Mouse (Mus musculus): ENCODE measurements around the gene Adss. TPM values are rescaled to one million over a fixed set of nuclear protein-coding genes. Genes with fewer than 3 reads are reported as not detected.

Adss gene
- polyA plus RNA-seq, 1 experiment from 2014 or later = 14.1 TPM

GRCm38 (mm10) chr1:177726870-177727269 lies 69.4 kb downstream of the Adss start:
- H3K4me1 ChIP-seq (replicated peaks) = no peaks in the 10 kb centered on the region
- WGBS (ENCODE audit: insufficient replicate concordance) = 23% methylated on average over 5 of the region's 5 CpGs
- no peaks in the 10 kb centered on the region for H3K36me3 ChIP-seq (replicated peaks)
- H3K27ac ChIP-seq (replicated peaks) = no peak overlapping the region
- no peak overlapping the region for H3K9ac ChIP-seq
- H3K4me3 ChIP-seq (replicated peaks) = no peak overlapping the region
- no peaks in the 10 kb centered on the region for H3K9me3 ChIP-seq (replicated peaks)
- no peak for ATAC-seq (ENCODE audit: insufficient read depth)
- no peak overlapping the region for H3K4me2 ChIP-seq
- no peaks in the 10 kb centered on the region for H3K27me3 ChIP-seq

DNA sequence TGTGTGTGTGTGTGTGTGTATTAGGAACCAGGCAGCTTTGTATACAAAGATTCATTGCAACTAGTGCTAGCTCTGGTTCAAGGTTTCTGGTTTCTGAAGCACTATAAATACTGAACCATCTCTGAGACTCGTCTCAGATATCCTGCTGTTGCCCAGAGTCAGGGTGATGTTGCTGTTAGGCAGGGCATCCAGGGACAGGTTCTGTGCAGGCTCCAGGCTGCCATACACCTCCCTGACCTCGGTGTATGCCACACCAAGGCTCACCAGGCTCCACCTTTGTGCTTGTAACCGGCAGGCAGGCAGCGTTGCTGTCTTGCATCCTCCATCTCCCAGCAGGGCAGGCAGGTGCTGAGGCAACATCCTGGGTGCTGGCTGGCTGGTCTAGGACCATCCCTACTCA lies 72.5 kb downstream of the Adss start:
- H3K36me3 ChIP-seq (replicated peaks) = no peaks in the 10 kb centered on the region
- H3K4me2 ChIP-seq = no peak overlapping the region
- 47% methylated on average over 4 of the region's 4 CpGs for WGBS (ENCODE audit: insufficient replicate concordance)
- no peaks in the 10 kb centered on the region for H3K9me3 ChIP-seq (replicated peaks)
- H3K9ac ChIP-seq = no peak overlapping the region
- no peak for ATAC-seq (ENCODE audit: insufficient read depth)
- no peaks in the 10 kb centered on the region for H3K27me3 ChIP-seq
- H3K27ac ChIP-seq (replicated peaks) = no peak overlapping the region
- no peaks in the 10 kb centered on the region for H3K4me1 ChIP-seq (replicated peaks)
- no peak overlapping the region for H3K4me3 ChIP-seq (replicated peaks)

- H3K9ac ChIP-seq = no peak overlapping the region
- H3K4me1 ChIP-seq (replicated peaks) = peaks cover 20% of the 10 kb centered on the region
- no peak overlapping the region for H3K4me3 ChIP-seq (replicated peaks)
- no peak overlapping the region for H3K4me2 ChIP-seq
- no peak for ATAC-seq (ENCODE audit: insufficient read depth)
- no peaks in the 10 kb centered on the region for H3K27me3 ChIP-seq
- H3K27ac ChIP-seq (replicated peaks) = no peak overlapping the region
- 47% methylated on average over 3 of the region's 3 CpGs for WGBS (ENCODE audit: insufficient replicate concordance)
- H3K36me3 ChIP-seq (replicated peaks) = no peaks in the 10 kb centered on the region
- no peaks in the 10 kb centered on the region for H3K9me3 ChIP-seq (replicated peaks)
Observed at GRCm38 (mm10) chr1:177719029-177719427, 77.3 kb downstream of the Adss start.

DNA sequence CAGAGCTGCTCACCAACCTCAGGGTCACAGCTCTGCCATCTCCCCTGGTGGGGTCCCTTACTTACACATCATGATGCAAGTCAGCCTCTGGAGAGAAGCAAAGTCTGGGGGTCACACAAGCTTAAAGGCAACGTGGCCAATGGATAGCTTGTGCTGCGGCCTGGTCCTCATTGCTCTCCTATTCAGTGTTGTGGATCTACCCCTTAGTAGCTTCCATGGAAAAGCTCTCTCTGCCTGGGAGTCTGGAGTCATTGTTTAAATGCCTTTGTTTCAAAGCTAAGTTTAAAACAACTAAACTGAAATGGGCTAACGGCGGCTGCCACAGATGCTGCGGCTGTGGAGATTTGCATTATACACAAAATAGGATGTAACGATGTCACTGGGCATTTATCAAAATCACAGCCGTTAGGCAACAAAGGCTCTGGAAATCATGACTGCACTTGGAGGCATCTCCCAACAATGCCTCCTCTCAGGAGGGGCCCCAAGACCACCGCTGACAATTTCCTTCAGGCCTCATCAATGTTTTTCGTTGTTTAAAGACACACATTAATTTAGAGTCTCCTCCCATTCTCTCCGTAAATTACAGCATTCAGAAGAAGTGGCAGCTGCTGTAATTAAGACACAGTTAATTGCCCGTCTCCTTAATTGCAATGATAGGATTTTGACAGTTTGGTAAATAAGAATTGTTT lies 77.8 kb downstream of the Adss start:
- Histone ChIP-seq H3K9ac (no peak overlapping the region), H3K4me3 (replicated peaks) (no peak overlapping the region), H3K36me3 (replicated peaks) (no peaks in the 10 kb centered on the region), H3K9me3 (replicated peaks) (no peaks in the 10 kb centered on the region), H3K27me3 (no peaks in the 10 kb centered on the region), H3K4me1 (replicated peaks) (peaks cover 20% of the 10 kb centered on the region), H3K4me2 (no peak overlapping the region), H3K27ac (replicated peaks) (no peak overlapping the region)
- WGBS (ENCODE audit: insufficient replicate concordance) = 62% methylated on average over 11 of the region's 11 CpGs
- no peak for ATAC-seq (ENCODE audit: insufficient read depth)

GRCm38 (mm10) chr1:177717057-177717835 lies 79.1 kb downstream of the Adss start:
- peaks cover 20% of the 10 kb centered on the region for H3K4me1 ChIP-seq (replicated peaks)
- no peak overlapping the region for H3K9ac ChIP-seq
- H3K4me3 ChIP-seq (replicated peaks) = no peak overlapping the region
- no peaks in the 10 kb centered on the region for H3K36me3 ChIP-seq (replicated peaks)
- 39% methylated on average over 7 of the region's 7 CpGs for WGBS (ENCODE audit: insufficient replicate concordance)
- H3K27me3 ChIP-seq = no peaks in the 10 kb centered on the region
- no peaks in the 10 kb centered on the region for H3K9me3 ChIP-seq (replicated peaks)
- ATAC-seq (ENCODE audit: insufficient read depth) = peak; percentile 62
- no peak overlapping the region for H3K4me2 ChIP-seq
- H3K27ac ChIP-seq (replicated peaks) = no peak overlapping the region

DNA sequence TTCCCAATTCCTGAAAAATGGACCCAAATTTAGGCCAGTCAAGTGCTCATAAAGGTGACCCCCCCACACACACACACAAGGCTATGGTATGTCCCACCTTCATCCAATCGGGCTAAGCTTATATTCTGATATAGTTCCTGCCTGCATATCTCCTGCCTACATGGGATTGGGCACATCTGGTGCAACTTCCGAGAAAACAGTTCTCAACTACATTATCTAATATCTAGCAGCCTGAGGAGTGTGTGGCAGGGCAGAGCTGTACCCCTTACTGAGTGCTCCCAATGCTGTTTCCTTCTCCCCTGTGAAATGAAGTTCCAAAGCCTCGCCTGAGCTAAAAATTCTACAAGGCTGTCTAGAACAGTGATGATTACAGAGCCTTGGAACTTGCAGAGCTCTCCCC lies 79.9 kb downstream of the Adss start:
- Histone ChIP-seq H3K4me1 (replicated peaks) (peaks cover 26% of the 10 kb centered on the region), H3K9me3 (replicated peaks) (no peaks in the 10 kb centered on the region), H3K4me2 (no peak overlapping the region), H3K4me3 (replicated peaks) (no peak overlapping the region), H3K27ac (replicated peaks) (no peak overlapping the region), H3K36me3 (replicated peaks) (no peaks in the 10 kb centered on the region), H3K27me3 (no peaks in the 10 kb centered on the region), H3K9ac (no peak overlapping the region)
- peak; percentile 71 for ATAC-seq (ENCODE audit: insufficient read depth)
- WGBS (ENCODE audit: insufficient replicate concordance) = 33% methylated on average over 3 of the region's 3 CpGs

GRCm38 (mm10) chr1:177714397-177715012 lies 81.8 kb downstream of the Adss start:
- Histone ChIP-seq H3K9ac (no peak overlapping the region), H3K27ac (replicated peaks) (no peak overlapping the region), H3K4me3 (replicated peaks) (no peak overlapping the region), H3K27me3 (no peaks in the 10 kb centered on the region), H3K9me3 (replicated peaks) (no peaks in the 10 kb centered on the region), H3K4me1 (replicated peaks) (peaks cover 32% of the 10 kb centered on the region), H3K4me2 (no peak overlapping the region), H3K36me3 (replicated peaks) (no peaks in the 10 kb centered on the region)
- no peak for ATAC-seq (ENCODE audit: insufficient read depth)
- WGBS (ENCODE audit: insufficient replicate concordance) = 63% methylated on average over 5 of the region's 5 CpGs

DNA sequence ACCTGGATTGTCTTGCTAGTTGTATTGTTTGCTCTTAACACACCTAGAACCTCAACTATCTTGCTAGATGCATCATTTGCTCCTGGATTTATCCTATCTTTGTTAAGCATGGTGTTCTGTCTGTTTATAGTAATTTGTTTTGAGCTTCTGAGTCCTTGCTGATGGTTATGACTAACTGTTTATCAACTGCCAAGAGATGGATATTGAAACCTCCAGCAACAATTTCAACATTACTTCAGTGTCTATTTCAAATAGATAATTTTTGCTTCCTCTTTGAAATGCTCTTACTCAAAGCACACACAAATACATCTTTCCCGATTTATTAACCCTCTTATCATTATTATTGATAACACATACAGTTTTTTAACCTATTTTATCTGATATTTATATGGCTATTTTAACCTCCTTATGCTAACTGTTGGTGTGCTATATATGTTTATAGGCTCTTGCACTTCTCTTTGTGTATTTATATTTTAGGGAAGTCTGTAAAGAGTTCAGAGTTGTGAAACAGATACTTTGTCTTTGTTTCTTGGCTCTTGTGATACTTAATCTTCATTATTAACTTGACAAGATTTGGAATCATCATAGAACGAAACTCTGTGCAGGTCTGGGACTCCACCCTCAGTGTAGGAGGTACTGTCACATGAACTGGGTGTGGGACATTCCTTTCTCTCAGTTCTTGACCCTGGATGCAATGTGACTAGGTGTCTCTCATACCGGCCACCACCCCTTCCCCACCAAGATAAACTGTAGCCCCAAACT lies 82.5 kb downstream of the Adss start:
- no peak for ATAC-seq (ENCODE audit: insufficient read depth)
- Histone ChIP-seq H3K4me1 (replicated peaks) (peaks cover 32% of the 10 kb centered on the region), H3K27me3 (no peaks in the 10 kb centered on the region), H3K36me3 (replicated peaks) (no peaks in the 10 kb centered on the region), H3K9me3 (replicated peaks) (no peaks in the 10 kb centered on the region), H3K27ac (replicated peaks) (no peak overlapping the region; the same call in 1 of the 2 replicates), H3K4me3 (replicated peaks) (no peak overlapping the region), H3K4me2 (no peak overlapping the region), H3K9ac (no peak overlapping the region)
- 49% methylated on average over 3 of the region's 3 CpGs for WGBS (ENCODE audit: insufficient replicate concordance)

Other genes starting within 250 kb of the Adss start
- not detected in 2 replicates for gene 1700016C15Rik, start 66.7 kb downstream of the Adss start, polyA plus RNA-seq (2015; fragmentation: Nextera tagmentation; extraction: Ambion mirVana)
- gene Catspere2, start 186.9 kb upstream of the Adss start, polyA plus RNA-seq (2015; fragmentation: Nextera tagmentation; extraction: Ambion mirVana) = 0.02 and 0.06 TPM in 2 replicates